Mouse (Mus musculus) stomach, postnatal 0 days (tissue): ENCODE data around the gene Gm20715.

Experiments used
- CTCF ChIP-seq: IDR thresholded peaks from 2 replicates; pipeline ENCODE4 v1.5.1; 2016; ENCODE audit warnings: antibody characterized with exemption, low read depth, mild to moderate bottlenecking, moderate library complexity
- EP300 ChIP-seq: optimal IDR thresholded peaks from 2 replicates; pipeline ENCODE3; 2016; ENCODE audit warnings: antibody characterized with exemption

DNA sequence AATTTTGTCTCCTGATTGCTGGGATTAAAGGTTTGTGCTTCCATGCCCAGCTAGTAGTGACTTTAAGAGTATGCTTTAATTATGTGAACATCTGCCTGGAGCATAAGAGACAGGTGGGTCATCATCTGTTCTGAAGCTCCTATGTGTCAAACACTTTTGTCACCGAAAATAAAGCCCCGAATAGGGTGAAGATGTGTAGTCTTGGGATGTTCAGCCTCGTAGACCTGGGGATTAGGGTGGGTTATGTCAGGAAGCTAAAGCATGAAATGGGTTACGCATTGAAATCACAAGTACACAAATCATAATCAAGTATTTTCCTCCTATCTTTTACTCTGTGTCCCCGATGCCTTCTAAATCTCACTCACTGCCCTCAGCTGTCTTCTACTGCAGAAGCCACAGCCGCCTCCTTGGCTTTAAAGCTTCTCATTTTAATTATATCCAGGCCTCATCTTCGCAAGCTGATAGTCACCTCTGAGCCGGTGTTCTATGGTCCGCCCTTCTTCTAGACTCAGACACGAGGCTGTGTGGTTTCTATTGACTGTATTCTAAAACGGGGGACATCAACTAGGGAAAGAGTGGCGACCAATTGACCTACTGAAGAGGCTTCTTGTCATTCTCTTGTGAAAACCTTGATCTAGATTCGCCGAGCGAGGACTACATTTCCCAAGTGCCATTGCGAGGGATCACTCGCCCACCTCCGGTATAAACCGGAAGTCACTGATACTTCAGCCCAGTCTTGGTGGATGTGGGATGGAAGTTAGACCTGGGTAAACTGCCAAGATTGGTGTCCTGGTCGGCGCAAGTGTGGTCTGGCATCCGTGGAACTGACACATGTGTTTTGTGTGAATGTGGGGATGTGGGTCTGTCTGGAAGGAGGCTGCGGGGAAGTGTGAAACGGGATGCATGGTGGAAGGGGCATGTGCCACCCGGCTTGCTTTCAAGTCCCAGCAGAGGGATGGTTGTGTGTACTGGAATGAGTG lies 11.8 kb upstream of the Gm20715 start, which contains the start of gene Smim17:
- TF ChIP-seq CTCF (no peak), EP300 (no peak)
